In the genomic region with DNA sequence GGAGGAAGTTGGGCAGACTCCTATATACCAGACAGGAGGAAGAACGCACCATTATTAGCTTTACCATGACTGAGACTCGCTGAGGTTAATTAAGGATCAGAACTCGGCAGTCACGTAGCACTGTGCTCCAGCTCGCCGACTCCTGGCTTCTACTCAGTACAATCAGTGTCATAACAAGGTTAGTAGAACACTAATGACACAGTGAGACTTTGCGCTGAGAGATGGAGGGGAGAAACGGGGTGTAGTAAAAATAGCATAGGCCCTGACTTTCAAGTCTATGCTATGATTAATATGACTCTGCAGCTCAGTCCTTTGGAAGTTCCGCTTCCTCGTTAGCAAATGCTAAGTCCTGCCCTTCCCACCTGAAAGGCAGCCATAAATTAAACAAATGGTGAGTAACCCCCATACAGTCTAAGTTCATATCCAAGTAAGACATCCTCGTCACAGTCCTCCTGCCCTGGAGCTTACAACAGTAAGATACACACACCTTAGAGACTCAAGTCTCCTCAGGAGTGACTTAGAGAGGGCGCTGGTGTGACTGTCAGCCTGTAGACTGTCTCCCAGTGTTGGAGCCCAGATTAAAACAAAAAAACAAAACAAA, we compare ENCODE assay signal across 22 mouse cellular contexts. TPM values are rescaled to one million over a fixed set of nuclear protein-coding genes. Genes with fewer than 3 reads are reported as not detected.
A peak's percentile ranks its signal among the peaks of the same experiment; 100 is the strongest.
DNase-seq lines count a peak whose midpoint lies in the region; ATAC-seq and TF ChIP-seq lines count a peak whose summit lies in the region.
"Had no signal": no experiment of that assay in that cellular context is flagged by ENCODE, and none has a peak within 500 bp of the region (broad histone marks: within the 10 kb centered on the region; RNA-seq: fewer than 3 reads in every experiment).

No protein-coding gene starts in this region.

- no peaks in the 10 kb centered on the region for H3K27me3 ChIP-seq in intestine, embryonic 16.5 days (replicated peaks; ENCODE audit: control insufficient read depth, insufficient read depth, low read length)
- H3K27me3 ChIP-seq: neural tube, embryonic 15.5 days had no signal

- H3K4me3 ChIP-seq in gastrocnemius, adult 2 months: no peak overlapping the region
- no peak overlapping the region for H3K4me3 ChIP-seq in intestine, embryonic 16.5 days (ENCODE audit: low read length)
- H3K4me3 ChIP-seq: forebrain, embryonic 10.5 days; neural tube, embryonic 15.5 days had no signal

- peak; percentile 21 for DNase-seq in gastrocnemius, adult 2 months
- no peak for DNase-seq in gastrocnemius, postnatal 14 days
- peak; percentile 32 for DNase-seq in adrenal gland, postnatal 14 days
- DNase-seq in brain, adult 2 months (ENCODE audit: low read depth, low spot score): peak; percentile 57
- DNase-seq in lung, adult 18-20 months: no peak
- no peak for DNase-seq in retina, postnatal 1 day
- DNase-seq: cerebellum, adult 2 months; cerebellum, postnatal 36 days; gastrocnemius, postnatal 25 days; kidney, adult 18-20 months; kidney, postnatal 14 days; left cerebral cortex, postnatal 4 days; liver; lung, postnatal 10 days; right cerebral cortex, postnatal 14 days; thymus, postnatal 25 days had no signal

- H3K9me3 ChIP-seq in intestine, embryonic 16.5 days (ENCODE audit: control insufficient read depth, low read length): no peaks in the 10 kb centered on the region
- H3K9me3 ChIP-seq: forebrain, embryonic 10.5 days; neural tube, embryonic 15.5 days had no signal

- H3K4me2 ChIP-seq in intestine, embryonic 16.5 days (ENCODE audit: low read depth, low read length): no peak overlapping the region
- H3K4me2 ChIP-seq: neural tube, embryonic 15.5 days had no signal

- peak; percentile 42; the same call in 1 of the 2 replicates for ATAC-seq in intestine, embryonic 16.5 days
- ATAC-seq: hindbrain, embryonic 16.5 days; midbrain, embryonic 16.5 days had no signal

- H3K27ac ChIP-seq in gastrocnemius, adult 2 months: no peak overlapping the region
- no peak overlapping the region for H3K27ac ChIP-seq in intestine, embryonic 16.5 days (ENCODE audit: low read length)
- H3K27ac ChIP-seq: forebrain, embryonic 10.5 days; neural tube, embryonic 15.5 days had no signal

- no peaks in the 10 kb centered on the region for H3K36me3 ChIP-seq in intestine, embryonic 16.5 days (ENCODE audit: control insufficient read depth, insufficient read depth, low read length)

- H3K4me1 ChIP-seq in intestine, embryonic 16.5 days (ENCODE audit: control insufficient read depth, insufficient read depth, low read length): no peaks in the 10 kb centered on the region

- intact Hi-C loops in gastrocnemius, adult 2 months (cut with DNase I): no loop called here
- intact Hi-C loops in gastrocnemius, postnatal 14 days (cut with DNase I; ENCODE audit: low total_unique reads): no loop called here

- WGBS in intestine, embryonic 16.5 days: 81% methylated on average over 12 of the region's 12 CpGs

- TF ChIP-seq CTCF in gastrocnemius, adult 2 months (IDR thresholded peaks at IDR 0.05): no peak

- H3K9ac ChIP-seq in intestine, embryonic 16.5 days (ENCODE audit: low read depth, low read length): no peak overlapping the region
- H3K9ac ChIP-seq: neural tube, embryonic 15.5 days had no signal

RNA-seq across cellular contexts. Expression of a gene that starts 17.7 kb away (rescaled TPM):
- 1 to 10 TPM in 1 of 2 experiments, under 1 TPM in 1; 0.77 to 1.2 TPM for total RNA-seq in gastrocnemius, adult 2 months (2021)
- under 1 TPM; 0.11 to 0.27 TPM for total RNA-seq in gastrocnemius, postnatal 14 days (2021)
- total RNA-seq in adrenal gland, postnatal 14 days (2021): 0.11 and 0.22 TPM in 2 replicates
- 0.20 and 0.23 TPM in 2 replicates for polyA plus RNA-seq in intestine, embryonic 16.5 days (2015; fragmentation: Nextera tagmentation; extraction: Ambion mirVana)
- total RNA-seq: megakaryocyte-erythroid progenitor cell, adult 5-6 weeks had no signal

Comparison
In these comparisons a context has a peak if more than half of its experiments do, and no peak if none do; other contexts are left out.
1. DNase-seq: peak in gastrocnemius, adult 2 months (single experiment), adrenal gland, postnatal 14 days (single experiment) and brain, adult 2 months (single experiment); none in gastrocnemius, postnatal 14 days (single experiment), lung, adult 18-20 months (0 of 2) and retina, postnatal 1 day (single experiment).